Mouse (Mus musculus) yolk sac, embryonic 10.5 days (tissue): ENCODE measurements at regions not wholly inside any gene's neighbourhood (a gene's known extent, or its start where the extent isn't known, plus 50 kb on each side); places are given as distances from the start of the nearest gene placed in this dataset.

Experiments used
- DNase-seq: peaks from one replicate; pipeline ENCODE4 v3.0.0-alpha.2; 2017; ENCODE audit warnings: low spot score

DNA sequence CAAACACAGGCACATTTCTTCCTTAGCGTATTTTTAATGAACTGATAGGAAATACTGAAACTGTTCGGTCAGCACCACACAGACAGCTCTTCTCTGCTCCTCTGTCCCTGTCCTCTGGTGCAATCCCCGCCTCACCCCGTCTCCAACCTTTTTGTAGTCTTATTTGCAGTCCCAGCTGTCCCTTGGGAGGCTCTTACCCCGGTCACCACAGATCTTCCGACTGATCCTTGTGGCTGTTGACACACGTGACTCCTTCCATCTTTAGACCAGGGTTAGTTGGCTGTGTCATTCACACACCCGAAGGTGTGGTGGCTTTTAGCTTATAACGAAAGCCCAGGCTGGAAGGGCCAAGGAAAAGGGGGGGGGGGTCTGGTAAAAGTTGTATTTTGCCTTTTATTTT is 56.4 kb downstream of the Cyp26a1 start:
- no peak for DNase-seq

DNA sequence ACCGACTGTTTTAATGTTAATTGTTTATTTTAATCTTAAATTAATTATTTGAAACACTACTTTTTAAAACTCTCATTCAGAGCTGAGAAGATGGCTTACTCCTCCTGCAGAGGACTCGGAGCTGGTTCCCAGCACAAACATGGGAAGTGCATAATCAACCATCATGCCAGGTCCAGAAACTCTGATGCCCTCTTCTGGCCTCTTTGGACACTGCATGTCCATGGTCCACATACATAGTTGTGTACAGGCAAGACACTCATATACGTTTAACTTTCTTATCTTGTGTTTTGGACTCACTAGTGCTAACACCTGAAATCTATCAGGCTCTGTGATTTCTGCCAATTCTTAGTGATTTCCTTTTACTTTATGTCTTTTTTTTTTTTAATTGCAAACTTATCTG is 57.8 kb downstream of the Cyp26a1 start:
- no peak for DNase-seq

DNA sequence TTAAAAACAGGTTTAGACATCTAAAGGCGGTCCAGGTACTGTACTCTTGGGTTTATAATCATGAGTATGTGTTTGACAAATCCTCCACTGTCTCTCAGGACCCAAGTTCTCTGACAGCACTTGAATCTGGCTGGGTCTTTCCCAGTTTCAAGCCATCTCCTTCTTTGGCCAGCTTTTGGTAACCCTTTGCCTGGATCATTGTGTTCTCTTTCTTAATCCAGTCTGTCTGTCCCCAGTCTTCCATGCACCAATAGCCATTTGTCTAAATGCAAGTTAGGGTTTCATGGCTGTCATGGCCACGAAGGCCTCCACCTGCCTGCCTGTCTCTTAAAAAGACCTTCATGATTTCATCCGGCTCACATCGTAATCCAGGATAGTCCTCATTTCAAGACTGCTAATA is 71.8 kb downstream of the Cyp26a1 start:
- no peak for DNase-seq

DNA sequence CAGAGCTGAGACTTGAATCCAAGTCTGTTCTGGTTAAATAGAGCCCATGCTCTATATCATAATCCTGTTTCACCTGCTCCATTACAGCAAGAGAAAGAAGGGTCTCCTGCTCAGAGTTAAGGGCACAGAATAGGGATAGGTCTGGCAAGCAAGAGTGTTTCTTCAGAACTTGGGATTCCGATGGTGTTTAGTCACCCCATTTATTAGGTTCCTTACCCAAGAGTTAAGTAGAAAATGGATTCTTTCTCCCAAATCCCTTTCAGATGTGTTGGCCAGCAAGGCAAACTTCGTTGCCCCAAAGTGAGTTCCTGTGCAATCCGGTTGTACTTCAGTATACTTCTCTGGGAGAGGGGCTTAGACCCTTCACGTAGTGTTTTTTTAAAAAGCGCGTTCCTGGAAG is 74.4 kb downstream of the Cyp26a1 start:
- DNase-seq, result no peak

DNA sequence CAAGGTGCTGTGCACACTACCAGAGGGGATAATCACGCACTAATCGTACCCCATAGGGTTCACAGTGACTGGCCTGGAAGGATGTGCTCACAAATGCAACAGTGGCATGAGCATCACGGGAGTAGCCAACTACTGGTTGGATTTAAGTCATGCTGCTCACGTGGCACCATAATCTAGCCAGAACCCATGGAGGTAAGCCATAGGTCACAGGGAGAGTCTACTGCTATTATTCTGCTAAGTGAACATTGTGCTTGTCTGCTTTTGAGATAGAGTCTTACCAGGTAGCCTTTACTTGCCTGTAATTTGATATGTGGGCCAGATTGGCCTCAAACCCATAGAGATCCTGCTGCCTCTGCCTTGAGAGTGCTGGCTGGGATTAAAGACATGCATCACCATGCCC is 77.0 kb downstream of the Cyp26a1 start:
- no peak for DNase-seq

DNA sequence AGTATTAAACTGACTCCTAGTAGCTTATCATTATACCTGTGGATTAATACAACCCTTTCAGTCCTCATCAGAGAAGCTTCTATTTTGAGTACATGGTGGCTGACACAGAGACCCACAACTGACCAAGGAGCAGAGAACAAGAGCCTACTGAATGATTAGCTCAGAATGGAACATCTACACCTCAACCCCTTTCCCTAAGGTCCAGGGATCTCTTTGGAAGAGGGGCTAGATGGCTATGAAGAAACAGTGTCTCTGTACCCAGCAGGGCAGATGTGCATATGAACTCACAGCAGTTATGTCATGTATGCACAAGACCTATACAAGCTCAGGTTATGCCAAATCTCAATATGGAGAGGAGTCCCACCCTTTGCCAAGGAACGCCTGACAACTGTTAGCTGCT is 77.4 kb downstream of the Cyp26a1 start:
- DNase-seq, result no peak

DNA sequence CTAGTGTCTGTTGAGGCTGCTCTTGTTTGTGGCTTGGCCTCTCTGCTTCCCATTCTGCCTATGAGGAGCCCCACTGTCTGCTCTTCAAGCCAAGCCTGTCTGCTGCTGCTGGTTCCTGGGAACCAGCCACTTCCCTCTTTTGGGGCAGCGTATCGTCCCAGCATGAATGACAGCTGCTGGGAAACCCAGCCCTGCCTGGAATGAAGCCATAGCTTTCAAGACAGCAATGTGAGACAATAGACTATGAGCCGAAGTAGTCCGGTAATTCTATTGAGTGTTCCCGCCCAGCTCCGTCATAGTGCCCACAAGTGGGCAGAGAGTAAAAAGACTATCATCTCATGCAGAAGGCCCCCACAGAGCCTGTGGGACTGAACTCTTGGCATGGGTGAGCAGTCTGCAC is 80.4 kb downstream of the Cyp26a1 start:
- DNase-seq, result no peak

DNA sequence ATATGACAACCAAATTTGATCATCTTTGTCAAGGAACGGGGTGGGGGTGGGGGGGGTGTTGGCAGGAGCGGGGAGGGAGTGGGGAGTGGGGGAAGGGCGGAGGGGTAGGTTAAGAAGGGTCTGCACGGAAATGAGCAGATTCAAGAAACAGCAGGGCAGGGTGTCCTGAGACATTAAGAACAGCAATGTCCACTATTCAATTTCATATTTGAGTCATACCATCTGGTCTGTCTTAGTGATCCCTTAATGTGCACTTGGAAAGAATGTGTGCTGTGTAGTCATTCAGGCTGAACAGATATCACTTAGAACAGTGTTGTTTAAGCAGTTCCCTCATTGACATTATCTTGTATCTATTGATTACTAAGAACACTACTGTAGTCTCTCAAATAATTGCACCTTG is 81.0 kb downstream of the Cyp26a1 start:
- DNase-seq, result no peak

DNA sequence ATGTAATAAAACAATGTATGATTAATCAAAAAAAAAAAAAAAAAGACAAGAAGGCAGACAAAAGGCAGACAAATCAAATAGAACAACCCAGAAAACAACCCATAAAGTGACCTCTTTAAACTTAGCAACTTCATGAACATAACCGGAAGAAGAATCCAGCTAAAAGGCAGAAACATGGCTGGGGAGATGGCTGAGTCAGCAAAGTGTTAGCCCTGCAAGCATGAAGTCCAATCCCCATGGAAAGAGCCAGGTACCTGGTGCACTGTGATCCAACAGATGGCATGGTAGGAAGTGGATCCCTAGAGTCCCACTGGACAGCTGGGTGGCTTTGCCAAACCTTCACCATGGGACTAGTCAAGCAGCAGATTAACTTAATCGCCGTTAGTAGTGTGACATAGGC is 90.9 kb downstream of the Cyp26a1 start:
- DNase-seq, result no peak

DNA sequence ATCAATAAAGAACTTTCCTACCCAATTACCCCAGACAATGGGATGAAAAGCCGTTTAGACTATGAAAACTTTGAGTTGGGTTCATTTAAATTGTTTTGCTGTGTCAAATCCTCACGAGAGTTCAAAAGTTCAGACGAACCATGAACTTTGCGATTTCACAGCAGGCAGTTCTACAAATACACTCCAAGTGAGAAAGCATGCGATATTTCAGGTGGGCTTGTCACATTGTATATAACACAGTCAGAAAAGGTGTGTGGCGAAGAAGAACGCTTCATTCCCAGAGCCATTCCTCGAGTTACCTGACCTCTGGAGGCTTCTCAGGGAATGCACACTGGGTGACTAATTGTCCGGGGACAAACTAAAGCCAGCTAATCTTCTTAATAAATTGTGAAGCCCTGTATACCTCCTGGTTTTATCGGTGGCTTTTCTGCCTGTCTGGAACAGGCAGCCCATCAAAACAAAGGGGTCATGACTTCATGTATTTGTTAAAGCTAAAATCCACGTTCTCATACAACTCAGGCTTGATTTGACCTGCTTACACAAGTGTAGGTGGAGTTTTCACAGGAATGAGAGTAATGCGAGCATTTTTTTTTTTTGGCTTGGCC is 92.1 kb downstream of the Cyp26a1 start:
- peak; percentile 6 for DNase-seq

DNA sequence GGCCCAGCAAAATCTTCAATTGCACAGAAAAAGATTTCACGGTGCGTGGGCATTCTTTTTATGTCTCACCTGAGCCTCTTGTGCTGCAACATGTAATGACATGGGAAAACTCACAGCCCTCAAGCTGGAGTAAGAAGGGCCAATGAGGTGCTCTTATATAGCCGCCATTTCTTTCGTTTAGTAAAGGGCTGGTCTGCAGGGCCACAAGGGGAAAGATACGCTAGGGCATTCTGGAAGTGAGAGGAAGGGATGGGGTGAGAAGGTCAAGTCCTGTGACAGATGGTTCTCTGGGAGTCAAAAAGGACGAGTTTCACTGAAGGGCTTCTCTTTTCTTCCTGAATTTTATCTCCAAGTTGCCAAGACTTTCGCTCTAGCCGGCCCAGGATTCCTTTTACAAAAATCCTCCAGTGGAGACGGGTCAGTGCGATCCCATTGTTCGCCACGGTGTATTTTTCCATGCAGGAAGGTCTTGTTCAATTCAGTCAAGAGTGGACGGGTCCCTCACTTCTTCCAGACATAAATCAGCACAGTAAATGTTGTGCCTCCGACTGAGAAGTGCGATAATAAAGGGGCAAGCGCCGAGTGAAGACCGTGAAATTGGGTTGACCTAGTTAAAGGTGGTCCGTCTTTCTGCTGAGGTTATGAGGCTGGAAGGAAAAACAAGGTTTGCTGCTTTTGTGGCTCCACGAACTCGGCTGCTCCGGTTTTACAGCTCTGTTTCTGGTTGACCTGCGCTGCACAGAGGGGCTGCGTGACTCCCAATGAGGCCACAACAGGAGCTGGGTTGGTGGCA is 92.9 kb downstream of the Cyp26a1 start:
- peak; percentile 12 for DNase-seq

DNA sequence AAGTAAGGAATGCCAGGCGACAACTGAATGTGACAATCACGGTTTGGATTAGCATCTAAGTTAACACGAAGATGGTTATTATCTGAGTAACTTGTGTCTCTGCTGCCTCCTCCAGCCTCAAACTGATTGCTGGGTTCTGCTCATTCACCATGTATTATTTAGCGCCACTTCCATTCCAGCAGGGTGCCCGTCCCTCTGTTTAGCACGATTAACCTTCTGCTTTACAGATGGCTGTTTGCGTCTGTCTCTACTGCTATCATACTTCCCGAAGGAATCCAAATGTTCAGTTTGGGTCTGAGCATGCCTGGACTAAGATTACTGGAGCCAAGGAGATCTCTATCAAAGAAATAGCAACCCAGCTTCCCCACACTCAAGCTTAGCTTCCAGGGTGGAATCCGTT is 95.6 kb downstream of the Cyp26a1 start:
- no peak for DNase-seq

DNA sequence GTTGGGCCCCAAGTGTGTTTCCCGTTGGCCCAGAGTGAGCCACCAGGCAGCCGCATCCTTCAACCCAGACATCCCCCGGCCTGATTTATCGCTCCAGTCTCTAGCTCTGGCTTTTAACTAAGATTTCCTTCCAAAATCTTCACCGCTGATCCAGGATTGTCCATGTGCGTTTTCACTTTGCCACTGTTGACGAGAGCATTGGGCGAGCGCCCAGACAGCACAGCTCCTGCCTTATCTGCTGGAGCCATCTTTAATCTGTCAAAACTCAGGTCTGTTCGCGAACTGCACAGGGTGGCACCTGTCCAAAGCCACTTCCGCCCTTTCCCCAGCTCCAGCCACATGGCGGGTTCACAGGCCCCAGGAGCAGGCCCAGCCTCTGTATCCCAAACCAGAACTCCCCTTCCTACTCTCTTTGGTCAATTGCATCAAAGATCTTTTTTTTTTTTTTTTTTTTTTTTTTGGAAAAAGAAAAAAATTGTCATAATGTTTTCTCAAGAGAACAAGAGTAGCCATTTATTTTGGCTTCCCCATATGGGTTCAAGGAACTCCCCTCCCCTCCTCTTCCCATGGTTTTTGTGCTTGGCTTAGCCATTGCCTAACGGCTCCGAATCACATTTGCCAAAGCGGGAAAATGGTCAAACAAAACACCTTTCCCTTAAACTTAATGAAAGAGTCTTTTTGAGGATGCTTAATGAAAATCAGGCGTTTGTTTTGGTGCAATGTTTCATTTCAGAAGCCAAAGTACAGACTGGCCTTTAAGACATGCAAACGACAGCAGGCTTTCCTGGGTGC is 98.2 kb downstream of the Cyp26a1 start:
- DNase-seq, result no peak

DNA sequence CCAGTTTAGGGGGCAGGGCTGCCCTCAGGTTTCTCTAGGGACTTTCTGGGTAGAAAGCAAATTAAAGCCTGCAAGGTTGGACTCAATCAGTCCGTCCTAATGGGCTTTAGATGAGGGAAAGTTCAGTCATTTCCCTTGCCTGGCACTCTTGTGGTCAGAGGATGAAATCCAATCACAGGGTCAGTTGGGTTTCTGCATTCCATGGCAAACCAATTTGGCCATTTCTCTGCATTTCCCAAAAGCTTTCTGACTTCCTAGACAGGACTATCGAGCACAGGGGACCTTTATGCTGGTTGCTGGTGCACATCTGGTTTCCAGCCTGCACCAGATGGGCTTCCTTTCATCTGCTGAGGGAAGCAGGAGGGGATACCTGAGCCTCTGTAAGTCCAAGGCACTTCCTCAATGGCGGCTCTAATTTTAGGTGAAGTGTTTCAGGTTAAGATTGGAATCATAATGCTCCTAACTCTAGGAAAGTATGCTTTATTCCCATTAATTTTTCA is 102.6 kb downstream of the Cyp26a1 start:
- no peak for DNase-seq

DNA sequence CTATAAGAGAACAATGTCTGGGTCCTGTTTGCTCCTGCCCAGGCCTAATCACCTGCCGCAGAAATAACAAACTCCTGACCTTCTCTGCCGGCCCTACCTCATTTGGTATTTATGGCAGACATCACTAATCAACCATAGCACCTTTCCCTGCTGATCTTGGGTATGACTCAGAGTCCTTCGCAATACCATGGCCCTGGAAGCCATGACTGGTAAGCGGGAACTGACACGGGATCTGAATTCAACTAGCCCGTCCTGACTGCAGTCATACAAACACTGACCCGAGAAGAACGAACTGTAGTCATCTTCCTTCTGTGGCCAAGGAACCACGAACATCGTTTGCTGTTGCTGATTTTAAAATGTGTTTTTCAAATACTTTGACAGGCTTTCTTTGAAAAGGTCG is 112.1 kb downstream of the Cyp26a1 start:
- no peak for DNase-seq

DNA sequence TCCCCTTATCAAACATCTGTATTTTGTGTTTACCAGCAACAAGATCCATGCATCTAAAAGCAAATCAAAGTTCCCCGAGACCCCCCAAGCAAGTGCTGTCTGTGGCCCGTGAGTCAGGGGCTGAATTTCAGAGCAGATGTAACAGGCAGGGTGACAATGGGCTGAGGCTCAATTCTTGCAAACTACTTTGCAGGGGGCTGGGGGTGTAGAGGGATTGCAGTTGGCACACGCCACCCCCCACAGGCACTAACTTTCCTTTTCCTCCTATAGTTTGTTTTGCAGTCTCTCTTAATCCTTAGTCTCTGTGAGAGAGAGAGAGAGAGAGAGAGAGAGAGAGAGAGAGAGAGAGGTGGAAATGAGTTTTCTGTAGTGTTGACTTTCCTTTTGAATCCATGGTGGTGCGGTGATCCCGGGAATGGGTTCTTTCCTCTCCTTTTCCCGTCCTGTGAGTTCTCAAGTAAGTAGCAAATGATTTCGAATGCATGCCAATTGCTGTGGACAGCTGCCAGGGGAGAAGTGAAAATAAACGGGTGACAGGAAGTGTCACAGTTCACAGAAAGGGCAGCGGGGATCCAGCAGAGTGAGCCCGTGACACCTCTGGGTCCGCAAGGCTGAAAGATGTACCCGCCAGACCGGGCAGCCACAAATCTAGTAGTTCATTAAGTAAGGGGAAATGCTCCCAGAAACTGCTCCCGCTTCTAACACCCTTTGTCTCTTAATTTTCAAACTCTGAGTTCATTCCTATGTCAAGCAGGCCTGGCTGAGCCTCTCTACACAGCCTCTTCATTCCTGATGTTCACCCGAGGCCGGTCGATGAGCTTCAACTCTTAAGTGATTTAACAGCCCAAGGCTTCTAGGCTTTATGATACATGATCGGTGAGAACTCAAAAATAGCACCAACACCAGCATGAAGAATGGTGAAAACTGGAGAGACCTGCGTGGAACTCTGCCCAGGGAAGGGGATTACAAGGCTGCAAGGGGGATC is 116.8 kb downstream of the Cyp26a1 start:
- DNase-seq, result peak; percentile 5

DNA sequence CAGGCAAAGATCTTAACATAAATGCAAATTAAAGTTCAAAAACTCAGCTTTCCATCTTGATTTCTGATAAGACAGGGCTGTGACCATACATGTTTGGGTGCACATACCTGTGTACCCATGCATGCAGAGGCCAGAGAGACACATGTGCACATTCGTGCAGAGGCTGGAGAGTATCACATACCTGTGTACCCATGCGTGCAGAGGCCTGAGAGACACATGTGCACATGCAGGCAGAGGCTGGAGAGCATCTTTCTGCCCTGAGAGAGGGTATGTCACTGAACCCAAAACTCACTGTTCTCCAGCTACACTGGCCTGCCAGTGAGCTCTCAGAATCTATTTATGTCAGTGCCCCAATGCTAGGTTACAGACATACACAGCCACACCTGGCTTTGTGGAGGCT is 118.0 kb downstream of the Cyp26a1 start:
- no peak for DNase-seq

DNA sequence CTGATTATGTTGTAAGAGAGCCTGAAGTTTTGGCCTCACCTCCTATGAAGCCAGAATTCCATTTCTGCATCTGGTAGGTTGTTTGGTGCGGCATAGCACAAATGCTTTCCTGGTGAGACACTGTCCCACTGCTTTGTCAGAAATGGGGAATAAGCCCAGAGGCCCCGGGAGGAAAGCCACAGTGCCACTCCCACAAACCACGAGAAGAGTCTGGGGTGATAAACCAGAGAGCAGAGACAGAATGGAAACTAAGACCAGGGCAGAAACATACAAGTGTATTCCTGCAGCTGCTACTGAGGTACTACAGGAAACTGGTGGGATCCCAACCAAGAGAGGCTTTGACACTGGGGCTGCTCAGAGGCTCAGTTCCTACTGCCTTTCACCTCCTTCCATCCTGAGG is 123.6 kb downstream of the Cyp26a1 start:
- no peak for DNase-seq

DNA sequence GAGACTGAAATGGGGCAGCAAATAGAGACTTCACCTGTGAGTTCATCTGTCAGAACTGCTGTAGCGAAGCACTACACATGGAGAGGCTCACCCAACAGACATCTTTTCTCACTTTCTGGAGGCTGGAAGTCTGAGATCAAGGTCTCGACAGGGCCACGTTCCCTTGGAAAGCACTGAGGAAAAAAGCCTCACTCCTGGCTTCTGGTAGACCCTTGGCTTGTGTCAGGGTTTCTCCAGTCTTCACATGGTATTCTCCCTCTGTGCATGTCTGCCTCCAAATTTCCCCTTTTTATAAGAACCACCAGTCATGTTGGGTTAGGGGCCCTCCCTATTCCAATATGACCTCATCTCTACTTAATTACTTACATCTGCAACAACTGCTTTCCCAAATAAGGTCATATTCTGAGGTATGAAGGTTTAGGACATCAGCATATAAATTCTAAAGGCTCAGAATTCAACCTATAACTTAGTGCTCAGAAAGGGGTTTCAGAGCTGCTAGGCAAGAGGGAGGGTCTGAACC is 124.1 kb downstream of the Cyp26a1 start:
- DNase-seq, result no peak

DNA sequence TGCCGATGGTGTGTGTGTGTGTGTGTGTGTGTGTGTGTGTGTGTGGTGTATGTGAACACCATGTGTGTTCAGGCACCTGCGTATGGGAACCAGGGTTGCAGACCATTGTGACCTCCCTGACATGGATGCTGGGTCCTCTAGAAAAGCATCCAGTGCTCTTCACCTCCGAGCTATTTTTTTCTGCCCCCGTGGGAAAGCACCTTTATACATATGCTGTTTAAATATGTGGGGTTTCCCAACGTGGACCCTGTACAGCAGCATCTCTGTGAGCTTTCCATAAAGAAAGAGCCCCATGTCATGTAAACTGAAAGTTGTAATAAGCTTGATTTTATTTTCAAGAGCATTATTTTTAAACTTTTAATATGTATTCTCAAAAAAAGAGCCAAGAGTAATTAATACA is 126.6 kb downstream of the Cyp26a1 start:
- no peak for DNase-seq

DNA sequence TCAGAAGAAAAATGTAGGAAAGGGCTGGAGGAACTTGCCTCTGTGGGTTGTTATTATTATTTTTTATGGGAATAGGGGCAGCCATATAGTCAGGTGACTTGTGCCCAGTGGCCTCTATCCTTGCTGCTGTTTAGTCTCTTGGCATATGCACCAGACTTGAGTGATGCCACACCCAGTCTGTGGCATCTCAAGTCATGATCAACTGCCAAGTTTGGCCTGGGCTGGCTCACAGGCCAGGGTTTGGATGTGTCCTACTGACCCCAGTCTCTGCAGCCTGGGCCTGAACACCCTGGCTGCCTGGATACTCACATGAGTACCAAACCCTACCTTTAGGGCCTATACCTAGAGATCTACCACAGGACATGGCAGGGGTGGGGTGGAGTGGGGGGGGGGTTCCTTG is 133.8 kb downstream of the Cyp26a1 start:
- no peak for DNase-seq

DNA sequence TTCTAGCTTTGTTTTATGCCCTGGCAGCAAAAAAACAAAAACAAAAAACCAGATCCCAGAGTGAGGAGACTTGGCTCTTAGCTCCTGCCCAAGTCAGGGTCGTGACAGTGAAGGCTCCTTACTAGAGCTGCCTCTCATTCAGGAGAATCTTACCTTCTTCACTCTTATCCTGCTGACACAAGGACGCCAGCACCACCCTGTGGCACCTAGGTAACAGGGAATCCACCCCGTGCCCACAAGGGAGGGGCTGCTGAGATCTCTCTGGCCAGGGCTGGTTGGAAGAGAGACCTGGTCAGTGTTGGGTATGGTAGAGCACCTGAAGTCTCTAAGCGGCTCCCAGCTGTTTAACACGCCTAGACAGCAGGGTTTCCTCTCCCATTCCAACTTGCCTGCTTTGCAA is 139.3 kb downstream of the Cyp26a1 start:
- DNase-seq, result no peak
